Mouse (Mus musculus) myocyte (in vitro differentiated cells): ENCODE measurements around the gene Togaram2. TPM values are rescaled to one million over a fixed set of nuclear protein-coding genes. Genes with fewer than 3 reads are reported as not detected.

Experiments
- H3K27me3 ChIP-seq: one replicate; pipeline ENCODE4 v1.6.1; 2011; ENCODE audit not compliant: control insufficient read depth, insufficient read depth, insufficient read length
- H3K36me3 ChIP-seq: one replicate; pipeline ENCODE4 v1.6.1; 2011; ENCODE audit not compliant: control insufficient read depth, insufficient read depth
- H3K4me2 ChIP-seq: one replicate; pipeline ENCODE4 v1.6.1; 2011; ENCODE audit warnings: low read depth, control low read depth
- H3K4me3 ChIP-seq: one replicate; pipeline ENCODE4 v1.5.1; 2011; ENCODE audit warnings: mild to moderate bottlenecking, control low read depth, moderate library complexity
- H3K79me2 ChIP-seq: one replicate; pipeline ENCODE4 v1.6.1; 2011; ENCODE audit not compliant: control insufficient read depth, insufficient read depth
- H3ac ChIP-seq: one replicate; pipeline ENCODE4 v1.6.1; 2011; ENCODE audit not compliant: control insufficient read depth, insufficient read length
- CEBPB ChIP-seq: IDR thresholded peaks from 2 replicates; pipeline ENCODE4 v1.6.1; 2011; ENCODE audit warnings: mild to moderate bottlenecking, moderate library complexity; ENCODE audit not compliant: poor library complexity, insufficient read depth, severe bottlenecking
- E2F4 ChIP-seq: IDR thresholded peaks from one replicate; pipeline ENCODE4 v1.6.1; 2011; ENCODE audit warnings: mild to moderate bottlenecking, control low read depth, moderate library complexity; ENCODE audit not compliant: insufficient read depth
- MAX ChIP-seq: IDR thresholded peaks from one replicate; pipeline ENCODE4 v1.6.1; 2011; ENCODE audit warnings: low read depth, mild to moderate bottlenecking, control low read depth
- MYOD1 ChIP-seq, 3 experiments: IDR thresholded peaks; one replicate each; pipeline ENCODE4 v1.6.1; 2011; ENCODE audit warnings: control low read depth in 2 of 3, low read depth in 2 of 3, mild to moderate bottlenecking in 2 of 3, moderate library complexity in 1 of 3; ENCODE audit not compliant: insufficient read length in 2 of 3, control insufficient read depth in 1 of 3
- MYOG ChIP-seq, 3 experiments: IDR thresholded peaks; one replicate each; pipeline ENCODE4 v1.6.1; 2011; ENCODE audit warnings: control low read depth in 2 of 3, low read depth in 2 of 3, mild to moderate bottlenecking in 2 of 3; ENCODE audit not compliant: insufficient read length in 2 of 3, control insufficient read depth in 1 of 3, insufficient read depth in 1 of 3
- POLR2A ChIP-seq: IDR thresholded peaks from one replicate; pipeline ENCODE4 v1.6.1; 2011; ENCODE audit warnings: low read depth, mild to moderate bottlenecking, control low read depth, moderate library complexity; ENCODE audit not compliant: insufficient read length
- POLR2AphosphoS2 ChIP-seq: IDR thresholded peaks from one replicate; pipeline ENCODE4 v1.6.1; 2011; ENCODE audit warnings: low read depth, control low read depth; ENCODE audit not compliant: insufficient read length
- REST ChIP-seq: IDR thresholded peaks from one replicate; pipeline ENCODE4 v1.6.1; 2011; ENCODE audit warnings: mild to moderate bottlenecking, control low read depth, moderate library complexity; ENCODE audit not compliant: insufficient read depth, insufficient read length
- SRF ChIP-seq: IDR thresholded peaks from one replicate; pipeline ENCODE4 v1.6.1; 2011; ENCODE audit warnings: low read depth; ENCODE audit not compliant: control insufficient read depth, insufficient read length
- TCF12 ChIP-seq: IDR thresholded peaks from one replicate; pipeline ENCODE4 v1.6.1; 2011; ENCODE audit warnings: mild to moderate bottlenecking, control low read depth; ENCODE audit not compliant: poor library complexity, insufficient read depth, severe bottlenecking
- TCF3 ChIP-seq: IDR thresholded peaks from one replicate; pipeline ENCODE4 v1.6.1; 2011; ENCODE audit warnings: low read depth, control low read depth; ENCODE audit not compliant: insufficient read length
- USF1 ChIP-seq: IDR thresholded peaks from one replicate; pipeline ENCODE4 v1.6.1; 2011; ENCODE audit warnings: low read depth, mild to moderate bottlenecking, control low read depth, moderate library complexity
- polyA plus RNA-seq: library from polyadenylated mRNA; unstranded; fragments of >200 nt; fragmentation: generic; extraction: Trizol; gene quantifications from one replicate; pipeline ENCODE4 v1.2.1, GENCODE M21; 2012; ENCODE audit warnings: missing spikeins

The Togaram2 gene
- polyA plus RNA-seq, 1 experiment: 0.31 TPM

- no peak overlapping the region for H3K4me3 ChIP-seq
- no peak overlapping the region for H3ac ChIP-seq
- TF ChIP-seq SRF: no peak
- TF ChIP-seq POLR2AphosphoS2: no peak
- TF ChIP-seq TCF12: no peak
- TF ChIP-seq USF1: no peak
- no peak for TF ChIP-seq MYOD1 (IDR thresholded peaks at IDR 0.05; ENCODE audit: control insufficient read depth in 1 of 3, insufficient read length in 2 of 3, low read depth in 2 of 3)
- no peak for TF ChIP-seq MAX
- no peak for TF ChIP-seq TCF3
- no peak for TF ChIP-seq POLR2A
- TF ChIP-seq REST: no peak
- TF ChIP-seq E2F4: no peak
- TF ChIP-seq MYOG (IDR thresholded peaks at IDR 0.05; ENCODE audit: control insufficient read depth in 1 of 3, insufficient read depth in 1 of 3, insufficient read length in 2 of 3, low read depth in 2 of 3): no peak
- no peaks in the 10 kb centered on the region for H3K79me2 ChIP-seq
- H3K4me2 ChIP-seq: no peak overlapping the region
- no peaks in the 10 kb centered on the region for H3K27me3 ChIP-seq
- peaks cover 24% of the 10 kb centered on the region for H3K36me3 ChIP-seq
These were observed 15.5 kb upstream of the Togaram2 start for GRCm38 (mm10) chr17:71657521-71657920.

- TF ChIP-seq MYOD1 (IDR thresholded peaks at IDR 0.05; ENCODE audit: control insufficient read depth in 1 of 3, insufficient read length in 2 of 3, low read depth in 2 of 3) (no peak), CEBPB (no peak), POLR2A (no peak), USF1 (no peak), TCF12 (no peak), SRF (no peak), E2F4 (no peak), MAX (no peak), MYOG (IDR thresholded peaks at IDR 0.05; ENCODE audit: control insufficient read depth in 1 of 3, insufficient read depth in 1 of 3, insufficient read length in 2 of 3, low read depth in 2 of 3) (no peak), REST (no peak), POLR2AphosphoS2 (no peak), TCF3 (no peak)
- Histone ChIP-seq H3ac (no peak overlapping the region), H3K4me3 (no peak overlapping the region), H3K4me2 (no peak overlapping the region), H3K36me3 (peaks cover 24% of the 10 kb centered on the region), H3K27me3 (no peaks in the 10 kb centered on the region), H3K79me2 (no peaks in the 10 kb centered on the region)
These were observed 14.4 kb upstream of the Togaram2 start for GRCm38 (mm10) chr17:71658666-71659065.

GRCm38 (mm10) chr17:71660390-71660789 lies 12.7 kb upstream of the Togaram2 start:
- no peak overlapping the region for H3K4me2 ChIP-seq
- TF ChIP-seq REST (no peak), MYOG (IDR thresholded peaks at IDR 0.05; ENCODE audit: control insufficient read depth in 1 of 3, insufficient read depth in 1 of 3, insufficient read length in 2 of 3, low read depth in 2 of 3) (no peak), USF1 (no peak), POLR2AphosphoS2 (no peak), MYOD1 (IDR thresholded peaks at IDR 0.05; ENCODE audit: control insufficient read depth in 1 of 3, insufficient read length in 2 of 3, low read depth in 2 of 3) (no peak), POLR2A (no peak), SRF (no peak), TCF12 (no peak), TCF3 (no peak), E2F4 (no peak), MAX (no peak), CEBPB (no peak)
- H3K79me2 ChIP-seq: no peaks in the 10 kb centered on the region
- no peak overlapping the region for H3ac ChIP-seq
- H3K36me3 ChIP-seq: peaks cover 13% of the 10 kb centered on the region
- no peak overlapping the region for H3K4me3 ChIP-seq
- H3K27me3 ChIP-seq: no peaks in the 10 kb centered on the region

- TF ChIP-seq POLR2AphosphoS2 (peak; percentile 16), POLR2A (no peak)
- Histone ChIP-seq H3ac (no peak overlapping the region), H3K36me3 (peaks cover 1% of the 10 kb centered on the region), H3K27me3 (no peaks in the 10 kb centered on the region), H3K4me3 (peak overlapping the region; percentile 8), H3K4me2 (peak overlapping the region; percentile 89), H3K79me2 (no peaks in the 10 kb centered on the region)
These were observed 10.3 kb upstream of the Togaram2 start for GRCm38 (mm10) chr17:71662751-71663250.

GRCm38 (mm10) chr17:71663491-71663890 lies 9.6 kb upstream of the Togaram2 start:
- Histone ChIP-seq H3K79me2 (no peaks in the 10 kb centered on the region), H3K4me3 (no peak overlapping the region), H3K27me3 (no peaks in the 10 kb centered on the region), H3ac (no peak overlapping the region), H3K36me3 (no peaks in the 10 kb centered on the region), H3K4me2 (no peak overlapping the region)
- no peak for TF ChIP-seq CEBPB
- TF ChIP-seq TCF12: no peak
- TF ChIP-seq MYOG (IDR thresholded peaks at IDR 0.05; ENCODE audit: control insufficient read depth in 1 of 3, insufficient read depth in 1 of 3, insufficient read length in 2 of 3, low read depth in 2 of 3): no peak
- no peak for TF ChIP-seq SRF
- no peak for TF ChIP-seq POLR2A
